Mouse (Mus musculus) frontal cortex, postnatal 25 days (tissue): Measurements from ENCODE around the gene Tnrc6c.

Experiments
- DNase-seq, 2 experiments: peaks; one replicate each; pipeline ENCODE4 v3.0.0; 2022; ENCODE audit warnings: low spot score in 2 of 2

The Tnrc6c gene

GRCm38 (mm10) chr11:117729341-117729740, 75.3 kb downstream of the Tnrc6c start:
- DNase-seq: no peak

DNA sequence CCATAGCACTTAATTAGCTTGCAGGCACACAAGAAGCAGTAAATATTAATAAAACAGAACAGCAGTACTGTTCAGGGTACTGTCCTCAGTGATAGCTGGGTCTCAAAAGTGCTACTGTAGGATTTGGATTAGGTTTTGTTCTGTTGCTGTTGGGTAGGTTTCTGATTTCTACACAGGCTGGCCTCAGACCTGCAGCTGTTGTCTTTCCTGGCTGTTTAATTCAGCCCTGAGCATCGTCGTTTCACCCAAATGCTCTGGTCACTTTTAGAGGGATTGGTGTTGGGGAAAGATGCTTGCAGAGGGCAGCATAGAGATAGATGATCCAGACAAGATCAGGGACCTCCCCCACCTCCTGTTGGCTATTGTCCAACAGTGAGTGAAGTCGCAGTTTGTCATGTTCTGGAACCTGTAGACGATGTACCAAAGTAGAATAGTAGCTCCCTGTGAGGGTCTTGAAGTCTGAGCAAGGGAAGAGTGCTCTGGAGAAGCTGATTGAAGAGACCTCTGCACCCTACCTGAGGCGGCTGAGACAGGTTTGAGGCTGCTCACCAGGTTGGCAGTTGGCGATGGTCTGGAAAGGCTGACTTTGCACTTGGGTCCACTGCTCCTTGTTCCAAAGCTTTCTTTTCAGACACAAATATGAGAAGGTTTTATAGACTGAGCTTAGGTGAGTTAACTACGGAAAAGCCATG, 75.9 kb downstream of the Tnrc6c start:
- DNase-seq: no peak

DNA sequence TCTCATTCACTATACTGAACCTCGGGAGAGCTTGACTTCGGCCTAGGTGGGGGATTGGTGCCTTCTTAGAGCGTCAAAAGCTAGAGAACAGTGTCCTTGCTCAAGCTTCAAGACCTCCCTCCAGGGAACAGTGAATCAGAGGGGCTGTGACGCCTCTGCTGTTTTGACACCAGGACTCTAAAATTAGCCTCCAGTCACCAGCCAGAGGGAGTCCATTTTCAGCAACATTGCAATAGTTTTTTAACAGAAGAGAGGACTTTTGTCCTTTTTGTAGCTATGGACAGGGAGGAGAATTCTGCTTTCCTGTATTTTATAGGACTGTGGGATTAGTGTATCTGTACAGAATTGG, 76.4 kb downstream of the Tnrc6c start:
- DNase-seq: no peak

- DNase-seq: no peak
Observed at GRCm38 (mm10) chr11:117731470-117731869, 77.4 kb downstream of the Tnrc6c start.

GRCm38 (mm10) chr11:117736037-117736689, 82.1 kb downstream of the Tnrc6c start:
- DNase-seq: no peak

DNA sequence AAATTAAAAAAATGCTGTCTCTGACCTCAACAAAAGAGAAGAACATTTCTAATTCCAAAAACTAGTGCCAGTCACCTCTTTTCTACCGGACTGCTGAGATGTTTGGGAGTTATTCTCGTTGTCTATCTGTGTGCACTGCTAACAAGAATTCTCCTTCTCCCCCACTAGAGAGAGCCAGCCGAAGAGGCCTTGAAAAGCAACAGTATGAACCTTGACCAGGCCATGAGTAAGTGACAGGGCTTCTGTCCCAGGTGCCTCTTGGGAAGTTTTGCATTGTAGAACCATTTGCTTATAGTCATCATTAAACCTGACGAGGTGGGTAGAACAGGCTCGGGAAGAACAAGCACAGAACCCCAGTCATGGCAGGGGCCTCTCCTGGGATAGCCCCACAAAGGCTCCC, 84.0 kb downstream of the Tnrc6c start:
- no peak for DNase-seq

DNA sequence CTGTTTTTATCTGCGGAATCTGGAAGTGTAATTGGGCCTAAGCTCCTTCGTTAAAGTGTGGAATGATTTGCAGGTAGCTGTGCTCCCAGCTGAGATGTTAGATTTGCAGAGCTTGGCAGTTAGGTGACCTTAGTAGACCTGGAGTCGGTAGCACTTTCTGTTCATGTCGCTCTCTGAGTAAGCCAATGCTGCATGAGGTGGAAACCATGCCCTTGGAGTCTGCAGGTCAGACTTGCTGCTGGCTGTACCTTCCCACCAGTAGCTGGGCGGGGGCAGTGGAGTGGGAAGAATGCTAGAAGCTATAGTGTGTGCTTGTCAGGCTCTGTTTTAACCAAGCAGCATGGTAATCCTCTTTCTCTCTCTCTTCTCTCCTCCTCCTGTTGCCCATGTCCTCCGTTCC, 87.0 kb downstream of the Tnrc6c start:
- DNase-seq: no peak

- DNase-seq: no peak
Observed at GRCm38 (mm10) chr11:117742243-117742642, 88.2 kb downstream of the Tnrc6c start.

DNA sequence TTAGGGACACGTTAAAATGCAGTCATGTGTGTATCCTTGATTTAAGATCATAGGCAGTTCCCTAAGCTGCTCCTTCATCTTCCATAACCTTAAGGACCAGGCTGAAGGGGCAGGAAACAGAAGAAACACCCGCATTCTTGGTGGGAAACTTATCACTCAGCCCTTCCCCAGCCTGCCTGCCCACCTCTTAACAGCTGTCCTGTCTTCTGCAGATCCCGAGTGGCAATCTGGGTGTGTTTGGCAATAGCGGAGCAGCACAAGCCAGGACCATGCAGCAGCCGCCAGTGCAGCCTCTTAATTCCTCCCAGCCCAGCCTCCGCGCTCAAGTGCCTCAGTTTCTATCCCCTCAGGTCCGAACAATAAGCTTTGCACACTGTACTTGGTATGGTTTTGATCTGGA, 88.6 kb downstream of the Tnrc6c start:
- DNase-seq: no peak

DNA sequence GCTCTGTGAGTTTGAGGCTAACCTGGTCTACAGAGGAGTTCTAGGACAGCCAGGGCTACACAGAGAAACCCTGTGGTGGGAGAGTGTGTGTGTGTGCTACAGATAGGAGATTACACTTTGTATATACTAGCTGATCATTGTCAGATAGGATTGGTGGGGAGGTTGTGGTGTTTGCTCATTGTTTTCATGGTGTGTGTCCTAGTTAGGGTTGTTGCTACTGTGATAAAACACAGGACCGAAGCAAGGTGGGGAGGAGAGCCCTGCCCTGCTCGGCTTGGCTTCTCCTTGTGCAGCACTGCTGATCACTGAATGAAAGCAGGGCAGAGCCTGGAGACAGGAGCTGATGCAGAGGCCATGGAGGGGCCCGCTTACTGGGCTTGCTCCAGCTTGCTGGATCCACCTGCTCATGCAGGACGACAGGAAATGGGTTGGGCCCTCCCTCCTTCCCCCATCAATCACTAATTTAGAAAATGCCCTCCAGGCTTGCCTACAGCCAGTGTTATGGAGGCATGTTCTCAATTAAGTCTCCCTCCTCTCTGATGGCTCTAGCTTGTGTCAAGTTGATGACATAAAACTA, 89.5 kb downstream of the Tnrc6c start:
- no peak for DNase-seq

GRCm38 (mm10) chr11:117748628-117749027, 94.5 kb downstream of the Tnrc6c start:
- DNase-seq: no peak

DNA sequence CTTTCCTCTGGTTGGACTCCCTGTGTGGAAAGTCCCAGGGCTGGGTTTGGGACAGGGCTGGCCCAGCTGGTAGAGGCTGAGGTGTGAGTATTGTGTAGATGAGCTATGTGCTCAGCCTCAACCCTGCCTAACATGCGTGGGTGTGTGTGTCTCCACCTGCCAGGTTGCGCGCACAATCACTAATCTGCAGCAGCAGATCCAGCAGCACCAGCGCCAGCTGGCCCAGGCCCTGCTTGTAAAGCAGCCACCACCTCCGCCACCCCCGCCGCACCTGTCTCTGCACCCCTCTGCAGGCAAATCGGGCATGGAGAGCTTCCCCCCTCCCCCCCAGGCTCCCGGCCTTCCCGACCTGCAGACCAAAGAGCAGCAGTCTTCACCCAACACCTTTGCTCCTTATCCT, 95.3 kb downstream of the Tnrc6c start:
- no peak for DNase-seq

DNA sequence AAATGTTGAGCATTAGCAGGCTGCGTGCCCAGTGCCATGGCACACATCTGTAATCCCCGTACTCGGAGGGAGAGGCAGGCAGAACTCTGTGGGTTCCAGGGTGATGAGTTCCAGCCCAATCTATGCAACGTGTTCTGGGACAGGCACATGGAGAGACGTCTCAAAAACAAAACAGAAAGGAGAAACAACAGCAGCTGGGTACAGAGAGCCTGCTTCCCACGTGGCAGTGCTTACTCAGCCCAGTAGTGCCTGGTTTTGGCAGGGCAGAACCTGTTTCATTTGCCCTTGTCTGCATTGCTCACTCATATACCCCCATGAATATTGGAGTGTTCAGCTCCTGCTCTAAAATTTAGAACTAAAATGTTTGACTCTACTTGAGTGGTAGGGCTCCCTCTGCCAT, 97.5 kb downstream of the Tnrc6c start:
- no peak for DNase-seq

DNA sequence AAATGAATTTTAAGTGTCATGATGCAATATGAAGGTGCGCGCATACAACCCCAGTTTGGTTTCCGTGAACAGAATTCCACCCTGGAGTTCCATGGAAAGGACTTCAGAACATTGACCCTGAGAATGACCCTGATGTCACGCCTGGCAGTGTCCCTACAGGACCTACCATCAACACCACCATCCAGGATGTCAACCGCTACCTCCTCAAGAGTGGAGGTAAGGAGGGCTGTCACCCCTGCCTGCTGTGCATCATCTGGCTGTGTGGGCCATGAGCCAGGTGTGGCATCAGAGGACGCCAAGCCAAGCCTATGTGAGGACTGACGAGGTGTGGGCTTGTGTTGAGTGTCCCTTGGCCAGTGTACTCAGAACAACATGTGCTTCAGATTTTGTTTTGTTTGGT, 101.8 kb downstream of the Tnrc6c start:
- no peak for DNase-seq

DNA sequence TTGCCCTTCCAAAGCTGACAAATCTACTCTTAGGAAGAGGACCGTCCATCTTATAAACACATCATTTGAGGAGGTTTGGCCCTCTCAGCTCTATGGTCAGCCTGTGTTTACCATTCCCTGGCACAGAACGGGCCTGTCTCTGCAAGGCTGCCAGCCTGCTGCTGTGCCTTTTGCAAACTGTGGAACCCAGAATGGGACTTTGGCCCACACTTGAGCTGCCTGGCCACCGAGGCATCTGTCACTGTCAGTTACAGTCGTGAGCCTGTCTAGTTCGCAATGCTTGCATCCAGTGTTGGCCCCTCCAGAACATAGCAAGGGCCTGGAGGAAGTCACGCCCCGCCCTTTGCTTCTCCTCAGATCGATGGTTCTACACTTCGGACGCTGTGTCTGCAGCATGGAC, 105.2 kb downstream of the Tnrc6c start:
- no peak for DNase-seq

GRCm38 (mm10) chr11:117760374-117761119, 106.5 kb downstream of the Tnrc6c start:
- no peak for DNase-seq

GRCm38 (mm10) chr11:117761801-117762200, 107.7 kb downstream of the Tnrc6c start:
- DNase-seq: no peak

DNA sequence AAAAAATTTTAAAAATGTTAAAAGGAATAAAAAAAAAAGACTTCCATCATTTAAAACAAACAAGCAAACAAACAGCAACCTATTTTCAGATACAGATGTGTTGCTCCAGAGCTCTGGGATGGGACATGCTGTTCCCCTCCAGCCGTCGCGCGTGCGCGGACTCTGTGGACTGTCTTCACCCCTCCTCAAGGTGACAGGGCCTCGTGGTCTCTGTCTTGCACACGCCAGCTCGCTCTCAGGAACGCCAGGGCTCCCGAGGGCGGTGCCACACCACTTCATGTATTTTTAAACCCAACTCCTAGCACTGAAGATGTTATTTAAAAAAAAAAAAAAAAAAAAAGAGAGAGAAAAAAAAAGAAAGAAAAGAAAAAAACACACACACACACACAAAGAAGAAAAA, 108.2 kb downstream of the Tnrc6c start:
- DNase-seq: no peak

DNA sequence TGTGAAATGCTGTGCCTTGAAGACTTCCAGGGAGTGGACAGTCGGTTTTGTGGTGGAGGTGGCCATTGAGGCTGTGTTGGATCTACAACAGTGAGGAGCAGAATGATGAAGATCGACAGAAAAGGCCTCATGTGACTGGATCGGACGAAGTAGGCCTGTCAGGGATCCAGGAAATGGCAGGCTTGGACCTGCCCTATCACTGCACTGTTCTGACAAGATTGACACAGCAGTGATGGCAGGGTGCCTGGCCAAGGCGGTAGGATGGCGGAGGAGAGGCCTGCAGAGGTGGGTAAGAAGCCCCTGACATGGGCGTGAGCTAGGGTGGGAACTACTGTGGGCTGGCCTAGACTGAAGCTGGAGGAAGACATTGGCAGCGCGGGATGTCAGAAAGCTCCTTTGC, 110.2 kb downstream of the Tnrc6c start:
- no peak for DNase-seq

DNA sequence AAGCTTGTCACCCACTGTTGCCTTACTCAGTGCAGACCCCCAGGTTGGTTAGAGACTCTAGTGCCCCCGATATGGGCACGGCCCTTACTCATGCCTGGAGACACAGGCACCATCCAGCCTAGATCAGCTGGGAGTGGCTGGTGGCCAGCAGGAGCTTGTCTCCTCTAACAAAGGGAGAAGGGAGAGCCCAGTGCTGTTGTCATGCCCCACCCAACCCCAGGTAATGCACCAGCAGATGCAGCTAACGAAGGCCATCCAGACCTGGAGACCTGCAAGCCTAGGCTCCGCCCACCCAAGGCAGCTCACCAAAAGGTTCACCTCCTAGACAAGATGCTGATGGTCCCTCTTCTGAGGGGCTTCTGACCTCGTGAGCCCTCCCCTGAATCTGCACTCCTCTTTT, 111.3 kb downstream of the Tnrc6c start:
- no peak for DNase-seq

- no peak for DNase-seq
Observed at GRCm38 (mm10) chr11:117766275-117766674, 112.2 kb downstream of the Tnrc6c start.

GRCm38 (mm10) chr11:117768725-117769682, 114.9 kb downstream of the Tnrc6c start:
- no peak for DNase-seq
